Mouse (Mus musculus) megakaryocyte, embryonic 14.5 days (primary cell): ENCODE measurements around the gene Ice1.

Experiments used
- FLI1 ChIP-seq: IDR thresholded peaks from 2 replicates; pipeline ENCODE4 v1.6.1; 2012; ENCODE audit warnings: low read length, inconsistent platforms, mixed read lengths
- GATA1 ChIP-seq: IDR thresholded peaks from 3 replicates; pipeline ENCODE4 v1.6.1; 2012; ENCODE audit warnings: mixed read lengths, low read length, inconsistent platforms, borderline replicate concordance

DNA sequence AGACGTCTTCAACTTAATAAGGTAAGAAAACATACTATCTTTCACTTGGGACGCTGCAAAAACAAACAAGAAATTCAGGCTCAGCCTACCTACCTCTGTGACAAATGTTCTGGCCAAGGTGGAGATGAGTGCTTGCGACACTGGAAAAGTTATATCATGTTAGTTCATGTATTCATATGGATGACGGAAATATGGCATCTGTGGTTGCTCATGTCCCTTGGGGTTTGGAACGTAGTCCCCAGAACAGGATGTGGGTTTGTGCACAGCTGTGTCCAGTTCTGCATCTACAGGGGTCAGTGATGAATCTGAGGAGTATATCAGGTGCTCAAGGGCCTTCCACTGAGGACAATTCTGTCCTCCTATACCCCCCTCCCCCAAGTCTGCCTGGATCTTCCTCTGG lies 40.3 kb upstream of the Ice1 start:
- TF ChIP-seq GATA1, result no peak
- TF ChIP-seq FLI1, result no peak
